ENCODE assay signal across 9 mouse cellular contexts in the genomic region with DNA sequence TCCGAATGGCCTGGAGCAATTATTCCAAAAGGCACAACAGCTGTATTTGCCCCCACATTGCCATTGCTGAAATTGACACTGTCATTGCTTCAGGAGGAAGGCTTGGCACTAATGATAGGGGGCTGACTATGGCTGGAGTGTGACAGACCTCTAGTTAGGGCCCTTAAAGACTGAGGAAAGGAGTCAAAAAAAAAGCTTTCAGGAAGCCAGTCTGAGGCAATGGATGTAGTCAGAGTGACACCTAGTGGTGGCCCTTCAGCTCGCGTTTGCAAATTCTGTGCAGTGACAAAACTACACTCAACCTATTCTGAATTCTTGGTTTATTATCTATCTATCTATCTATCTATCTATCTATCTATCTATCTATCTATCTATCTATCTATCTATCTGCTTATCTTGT. TPM values are rescaled to one million over a fixed set of nuclear protein-coding genes. Genes with fewer than 3 reads are reported as not detected.
DNase-seq lines count a peak whose midpoint lies in the region; ATAC-seq and TF ChIP-seq lines count a peak whose summit lies in the region.
"Had no signal": no experiment of that assay in that cellular context is flagged by ENCODE, and none has a peak within 500 bp of the region (broad histone marks: within the 10 kb centered on the region; RNA-seq: fewer than 3 reads in every experiment).

No protein-coding gene starts in this region.

- no peak for TF ChIP-seq EP300 in ES-Bruce4 (IDR thresholded peaks at IDR 0.05; ENCODE audit: insufficient read depth, low read depth, low read length)
- no peak for TF ChIP-seq EP300 in liver, embryonic 14.5 days (IDR thresholded peaks at IDR 0.05; ENCODE audit: low read depth)

- no peak for ATAC-seq in liver, embryonic 14.5 days (ENCODE audit: insufficient read depth)

- no peaks in the 10 kb centered on the region for H3K36me3 ChIP-seq in ES-Bruce4 (ENCODE audit: control insufficient read depth, insufficient read depth, low read length, poor library complexity, severe bottlenecking)
- H3K36me3 ChIP-seq in liver, embryonic 14.5 days (replicated peaks; ENCODE audit: control insufficient read depth, insufficient read depth, low read depth), result no peaks in the 10 kb centered on the region
- H3K36me3 ChIP-seq in small intestine, adult 2 months (ENCODE audit: control insufficient read depth, insufficient read depth, low read length), result no peaks in the 10 kb centered on the region
- H3K36me3 ChIP-seq: lung, embryonic 15.5 days had no signal

- H3K27me3 ChIP-seq in ES-Bruce4 (ENCODE audit: control insufficient read depth, insufficient read depth, low read length, poor library complexity, severe bottlenecking), result no peaks in the 10 kb centered on the region
- no peaks in the 10 kb centered on the region for H3K27me3 ChIP-seq in liver, embryonic 14.5 days (ENCODE audit: control insufficient read depth, insufficient read depth, low read length)
- no peaks in the 10 kb centered on the region for H3K27me3 ChIP-seq in small intestine, adult 2 months (ENCODE audit: control insufficient read depth, insufficient read depth, low read length)
- H3K27me3 ChIP-seq: lung, embryonic 15.5 days had no signal

- H3K9me3 ChIP-seq in ES-Bruce4 (replicated peaks; ENCODE audit: control insufficient read depth, insufficient read depth, low read length, poor library complexity, severe bottlenecking), result no peaks in the 10 kb centered on the region
- no peaks in the 10 kb centered on the region for H3K9me3 ChIP-seq in liver, embryonic 14.5 days (ENCODE audit: control insufficient read depth, low read length)
- H3K9me3 ChIP-seq: lung, embryonic 15.5 days had no signal

- H3K9ac ChIP-seq in ES-Bruce4 (ENCODE audit: low read depth, poor library complexity, severe bottlenecking), result no peak overlapping the region
- no peak overlapping the region for H3K9ac ChIP-seq in liver, embryonic 14.5 days (replicated peaks)
- H3K9ac ChIP-seq: lung, embryonic 15.5 days had no signal

- 29% methylated on average over 3 of the region's 3 CpGs for WGBS in liver, embryonic 14.5 days (ENCODE audit: insufficient replicate concordance)
- WGBS in small intestine, adult 2 months, result 40% methylated on average over 3 of the region's 3 CpGs

- H3K4me2 ChIP-seq in liver, embryonic 14.5 days (ENCODE audit: low read depth), result no peak overlapping the region
- H3K4me2 ChIP-seq: lung, embryonic 15.5 days had no signal

- no peak overlapping the region for H3K4me3 ChIP-seq in ES-Bruce4 (ENCODE audit: low read depth, low read length)
- H3K4me3 ChIP-seq in liver, embryonic 14.5 days (ENCODE audit: insufficient read depth in 1 of 2, low read depth in 2 of 2, low read length in 2 of 2), result no peak overlapping the region
- no peak overlapping the region for H3K4me3 ChIP-seq in small intestine, adult 2 months (ENCODE audit: low read depth, low read length)
- H3K4me3 ChIP-seq: lung, embryonic 15.5 days had no signal

- TF ChIP-seq CTCF in ES-Bruce4 (IDR thresholded peaks at IDR 0.05; ENCODE audit: low read depth, low read length), result peak; percentile 48
- peak; percentile 72 for TF ChIP-seq CTCF in liver, embryonic 14.5 days (IDR thresholded peaks at IDR 0.05; ENCODE audit: low read depth)
- peak; percentile 39; the same call in 1 of the 2 replicates for TF ChIP-seq CTCF in small intestine, adult 2 months (IDR thresholded peaks at IDR 0.05; ENCODE audit: extremely low read depth, insufficient read length, insufficient replicate concordance, low read depth, low read length)

- no peaks in the 10 kb centered on the region for H3K4me1 ChIP-seq in ES-Bruce4 (ENCODE audit: control insufficient read depth, insufficient read depth, low read length)
- H3K4me1 ChIP-seq in liver, embryonic 14.5 days (replicated peaks; ENCODE audit: control insufficient read depth in 2 of 2, insufficient read depth in 2 of 2, low read length in 1 of 2), result no peaks in the 10 kb centered on the region
- H3K4me1 ChIP-seq in small intestine, adult 2 months (ENCODE audit: control insufficient read depth, insufficient read depth, insufficient read length, low read length), result no peaks in the 10 kb centered on the region
- H3K4me1 ChIP-seq: lung, embryonic 15.5 days had no signal

- TF ChIP-seq POLR2A in ES-Bruce4 (IDR thresholded peaks at IDR 0.05; ENCODE audit: insufficient read depth, low read length), result no peak
- no peak for TF ChIP-seq POLR2A in small intestine, adult 2 months (IDR thresholded peaks at IDR 0.05; ENCODE audit: low read depth, low read length)

- peak; percentile 39 for DNase-seq in kidney, adult 18-20 months
- DNase-seq in kidney, adult 11 months, result no peak
- peak; percentile 56 for DNase-seq in adrenal gland, postnatal 14 days
- peak; percentile 66 for DNase-seq in forelimb bud, embryonic 11.5 days (ENCODE audit: low read depth, low spot score)
- no peak for DNase-seq in liver, embryonic 14.5 days (ENCODE audit: low read depth in 3 of 3, low spot score in 3 of 3)

- H3K27ac ChIP-seq in ES-Bruce4 (ENCODE audit: insufficient read depth, low read length), result no peak overlapping the region
- no peak overlapping the region for H3K27ac ChIP-seq in liver, embryonic 14.5 days
- no peak overlapping the region for H3K27ac ChIP-seq in small intestine, adult 2 months (ENCODE audit: insufficient read depth, low read depth, low read length)
- H3K27ac ChIP-seq: lung, embryonic 15.5 days had no signal

RNA-seq across cellular contexts. Expression of a gene that starts 7.7 kb away (rescaled TPM):
- not detected in 2 replicates for polyA plus RNA-seq in ES-Bruce4 (2011; ENCODE audit: insufficient read depth, insufficient read length, low read depth, missing spikeins)
- total RNA-seq in adrenal gland, postnatal 14 days (2021), result 0.63 and 2.0 TPM in 2 replicates
- 0.01 TPM in 1 of 2 replicates, not detected in the other for polyA plus RNA-seq in liver, embryonic 14.5 days (2012; rRNA removed)
- polyA plus RNA-seq in liver, embryonic 14.5 days (2014; fragmentation: Nextera tagmentation; extraction: Ambion mirVana), result not detected in 2 replicates
- 0.06 and 0.18 TPM in 2 replicates for polyA plus RNA-seq in small intestine, adult 2 months (2012; rRNA removed)
- polyA plus RNA-seq: frontal cortex, adult 2 months had no signal

RNA-seq across cellular contexts. Expression of a gene that starts 12.7 kb away (rescaled TPM):
- 134 and 157 TPM in 2 replicates for polyA plus RNA-seq in ES-Bruce4 (2011; ENCODE audit: insufficient read depth, insufficient read length, low read depth, missing spikeins)
- total RNA-seq in adrenal gland, postnatal 14 days (2021), result 11.9 and 23.4 TPM in 2 replicates
- polyA plus RNA-seq in liver, embryonic 14.5 days (2012; rRNA removed), result 2.4 and 3.0 TPM in 2 replicates
- 4.1 and 4.5 TPM in 2 replicates for polyA plus RNA-seq in liver, embryonic 14.5 days (2014; fragmentation: Nextera tagmentation; extraction: Ambion mirVana)
- polyA plus RNA-seq in small intestine, adult 2 months (2012; rRNA removed), result 2.9 and 7.7 TPM in 2 replicates

Comparison
In these comparisons a context has a peak if more than half of its experiments do, and no peak if none do; other contexts are left out.
1. DNase-seq: peak in kidney, adult 18-20 months (single experiment), adrenal gland, postnatal 14 days (single experiment) and forelimb bud, embryonic 11.5 days (single experiment); none in kidney, adult 11 months (single experiment) and liver, embryonic 14.5 days (0 of 3).
2. RNA of a gene that starts 12.7 kb away (polyA plus RNA-seq): 134 to 157 TPM in ES-Bruce4; 2.9 to 7.7 TPM in small intestine, adult 2 months and 2.4 to 4.5 TPM in liver, embryonic 14.5 days; every median in the first group is over 10 times any median in the second.
3. Peak in every context shown above with its lines, with median percentiles within 50 percentile points of each other: CTCF ChIP-seq.